8 mouse cellular contexts compared by ENCODE assay signal in genomic region chr19:4854552-4855469, GRCm38 (mm10). TPM values are rescaled to one million over a fixed set of nuclear protein-coding genes. Genes with fewer than 3 reads are reported as not detected.
DNase-seq lines count a peak whose midpoint lies in the region; ATAC-seq and TF ChIP-seq lines count a peak whose summit lies in the region.

Gene Ctsf (plus strand): TSS chr19:4855130.

- H3K4me2 ChIP-seq in midbrain, embryonic 11.5 days, result peak within 1 kb of the TSS; percentile 96

- no peak for TF ChIP-seq CTCF in embryonic fibroblast, embryonic 13.5 days (IDR thresholded peaks at IDR 0.05; ENCODE audit: borderline replicate concordance, insufficient read depth, low read length)
- peak; percentile 22; the same call in 1 of the 2 replicates for TF ChIP-seq CTCF in heart, adult 2 months (IDR thresholded peaks at IDR 0.05)
- TF ChIP-seq CTCF in kidney, adult 2 months (conservative IDR thresholded peaks at IDR 0.05; ENCODE audit: insufficient read depth, insufficient read length, low read depth, low read length), result no peak
- TF ChIP-seq CTCF in small intestine, adult 2 months (IDR thresholded peaks at IDR 0.05; ENCODE audit: extremely low read depth, insufficient read length, insufficient replicate concordance, low read depth, low read length), result no peak

- peak; percentile 59 for TF ChIP-seq POLR2A in embryonic fibroblast, embryonic 13.5 days (IDR thresholded peaks at IDR 0.05; ENCODE audit: low read depth, low read length)
- TF ChIP-seq POLR2A in heart, adult 2 months (IDR thresholded peaks at IDR 0.05; ENCODE audit: insufficient read depth, low read depth, low read length), result peak; percentile 80
- peak; percentile 36 for TF ChIP-seq POLR2A in kidney, adult 2 months (IDR thresholded peaks at IDR 0.05; ENCODE audit: low read depth, low read length)
- no peak for TF ChIP-seq POLR2A in small intestine, adult 2 months (IDR thresholded peaks at IDR 0.05; ENCODE audit: low read depth, low read length)

- peak within 1 kb of the TSS; percentile 70 for H3K4me3 ChIP-seq in brown adipose tissue, adult 24 weeks (ENCODE audit: insufficient read depth, low read depth, low read length)
- peak within 1 kb of the TSS; percentile 43 for H3K4me3 ChIP-seq in embryonic fibroblast, embryonic 13.5 days (ENCODE audit: insufficient read depth, low read length)
- peak within 1 kb of the TSS; percentile 69 for H3K4me3 ChIP-seq in heart, adult 2 months
- H3K4me3 ChIP-seq in kidney, adult 2 months (ENCODE audit: insufficient read depth, low read depth, low read length), result peak within 1 kb of the TSS; percentile 71
- peak within 1 kb of the TSS; percentile 56 for H3K4me3 ChIP-seq in midbrain, embryonic 11.5 days (ENCODE audit: low read depth, low read length)
- H3K4me3 ChIP-seq in small intestine, adult 2 months (ENCODE audit: low read depth, low read length), result peak within 1 kb of the TSS; percentile 63

- no peaks in the 10 kb centered on the region for H3K36me3 ChIP-seq in heart, adult 2 months (ENCODE audit: control insufficient read depth, insufficient read depth, low read length)
- no peaks in the 10 kb centered on the region for H3K36me3 ChIP-seq in kidney, adult 2 months (ENCODE audit: control insufficient read depth, insufficient read depth, low read length)
- H3K36me3 ChIP-seq in midbrain, embryonic 11.5 days (ENCODE audit: control insufficient read depth, insufficient read depth, low read length), result no peaks in the 10 kb centered on the region
- no peaks in the 10 kb centered on the region for H3K36me3 ChIP-seq in small intestine, adult 2 months (ENCODE audit: control insufficient read depth, insufficient read depth, low read length)

- intact Hi-C loops in heart, adult 2 months (cut with DNase I), result loop anchor here (2.0 to 10.0 kb wide), 2 partner anchors 24 to 230 kb away; partner anchors contain the start of genes Rce1 and Zdhhc24
- intact Hi-C loops in left cerebral cortex, postnatal 4 days (cut with DNase I), result no loop called here

- DNase-seq in heart, adult 2 months, result peak; percentile 90 to 92
- DNase-seq in kidney, adult 2 months, result peak; percentile 97
- DNase-seq in left cerebral cortex, postnatal 4 days, result peak; percentile 85
- DNase-seq in midbrain, embryonic 11.5 days (ENCODE audit: low spot score, missing footprints), result peak; percentile 96
- no peak for DNase-seq in thymus, postnatal 10 days (ENCODE audit: low spot score in 2 of 2)

- H3K79me2 ChIP-seq in heart, adult 2 months (replicated peaks; ENCODE audit: control insufficient read depth, insufficient read depth, low read length), result no peaks in the 10 kb centered on the region

- 3% methylated on average over 45 of the region's 45 CpGs for WGBS in heart, adult 2 months
- 3% methylated on average over 45 of the region's 45 CpGs for WGBS in kidney, adult 2 months
- 5% methylated on average over 37 of the region's 45 CpGs for WGBS in midbrain, embryonic 11.5 days
- 2% methylated on average over 45 of the region's 45 CpGs for WGBS in small intestine, adult 2 months

- H3K27ac ChIP-seq in brown adipose tissue, adult 24 weeks (replicated peaks; ENCODE audit: low read depth, low read length), result peak within 1 kb of the TSS; percentile 8; the same call in 1 of the 2 replicates
- H3K27ac ChIP-seq in embryonic fibroblast, embryonic 13.5 days (ENCODE audit: insufficient read depth, low read length), result no peak within 1 kb of the TSS
- peak within 1 kb of the TSS; percentile 88 for H3K27ac ChIP-seq in heart, adult 2 months
- peak within 1 kb of the TSS; percentile 37 for H3K27ac ChIP-seq in kidney, adult 2 months (ENCODE audit: insufficient read depth, low read depth, low read length)
- H3K27ac ChIP-seq in midbrain, embryonic 11.5 days (ENCODE audit: low read depth, low read length), result peak within 1 kb of the TSS; percentile 25; the same call in 1 of the 2 replicates
- H3K27ac ChIP-seq in small intestine, adult 2 months (ENCODE audit: insufficient read depth, low read depth, low read length), result no peak within 1 kb of the TSS

- peak; percentile 95 for ATAC-seq in midbrain, embryonic 11.5 days (ENCODE audit: low FRiP score)

- 0 out of 2 replicates have a peak, but pooled peaks have one; percentile 34 for TF ChIP-seq EP300 in heart, adult 2 months (IDR thresholded peaks at IDR 0.05; ENCODE audit: insufficient read depth, low read depth, low read length)

- peak within 1 kb of the TSS; percentile 90 for H3K9ac ChIP-seq in heart, adult 2 months (ENCODE audit: low read depth, low read length)
- peak within 1 kb of the TSS; percentile 75 for H3K9ac ChIP-seq in midbrain, embryonic 11.5 days (ENCODE audit: low read length)

- H3K27me3 ChIP-seq in heart, adult 2 months (ENCODE audit: control insufficient read depth, insufficient read depth, low read length), result no peaks in the 10 kb centered on the region
- no peaks in the 10 kb centered on the region for H3K27me3 ChIP-seq in kidney, adult 2 months (replicated peaks; ENCODE audit: control insufficient read depth, insufficient read depth, low read length)
- H3K27me3 ChIP-seq in midbrain, embryonic 11.5 days (ENCODE audit: control insufficient read depth, insufficient read depth, low read length), result no peaks in the 10 kb centered on the region
- H3K27me3 ChIP-seq in small intestine, adult 2 months (ENCODE audit: control insufficient read depth, insufficient read depth, low read length), result no peaks in the 10 kb centered on the region

- H3K9me3 ChIP-seq in midbrain, embryonic 11.5 days (ENCODE audit: control insufficient read depth, low read length), result no peaks in the 10 kb centered on the region

- H3K4me1 ChIP-seq in brown adipose tissue, adult 24 weeks (ENCODE audit: control insufficient read depth, insufficient read depth, insufficient read length, low read length), result peaks cover 5% of the 10 kb centered on the region; the same call in 1 of the 2 replicates
- H3K4me1 ChIP-seq in embryonic fibroblast, embryonic 13.5 days (ENCODE audit: control insufficient read depth, insufficient read depth, low read length), result no peaks in the 10 kb centered on the region
- H3K4me1 ChIP-seq in heart, adult 2 months (ENCODE audit: control insufficient read depth, insufficient read depth, low read length), result peaks cover 5% of the 10 kb centered on the region
- H3K4me1 ChIP-seq in kidney, adult 2 months (ENCODE audit: control insufficient read depth, insufficient read depth, low read length), result peaks cover 10% of the 10 kb centered on the region; the same call in 1 of the 2 replicates
- peaks cover 6% of the 10 kb centered on the region; the same call in 1 of the 2 replicates for H3K4me1 ChIP-seq in midbrain, embryonic 11.5 days (ENCODE audit: control insufficient read depth, insufficient read depth, low read length)
- H3K4me1 ChIP-seq in small intestine, adult 2 months (ENCODE audit: control insufficient read depth, insufficient read depth, insufficient read length, low read length), result peaks cover 2% of the 10 kb centered on the region; the same call in 1 of the 2 replicates

RNA-seq across cellular contexts. Expression of gene Ctsf, which starts in this region (rescaled TPM):
- polyA plus RNA-seq in brown adipose tissue, adult 24 weeks (2012; ENCODE audit: insufficient read depth, insufficient read length, missing spikeins), result 27.9 and 36.5 TPM in 2 replicates
- polyA plus RNA-seq in embryonic fibroblast, embryonic 13.5 days (2011; ENCODE audit: insufficient read length, low read depth, missing spikeins), result 20.3 and 23.5 TPM in 2 replicates
- total RNA-seq in heart, adult 2 months (2021), result 10 to 100 TPM; 66.6 to 80.6 TPM
- 80.8 and 80.9 TPM in 2 replicates for polyA plus RNA-seq in heart, adult 2 months (2012; rRNA removed)
- 150 and 249 TPM in 2 replicates for polyA plus RNA-seq in kidney, adult 2 months (2012; rRNA removed)
- total RNA-seq in left cerebral cortex, postnatal 4 days (2021), result 10 to 100 TPM; 66.9 to 70.3 TPM
- 34.1 and 34.9 TPM in 2 replicates for polyA plus RNA-seq in midbrain, embryonic 11.5 days (2014; fragmentation: Nextera tagmentation; extraction: Ambion mirVana)
- 18.4 and 28.4 TPM in 2 replicates for polyA plus RNA-seq in small intestine, adult 2 months (2012; rRNA removed)

Comparison
In these comparisons a context has a peak if more than half of its experiments do, and no peak if none do; other contexts are left out.
1. H3K27ac ChIP-seq: peak in brown adipose tissue, adult 24 weeks (single experiment), heart, adult 2 months (single experiment), kidney, adult 2 months (single experiment) and midbrain, embryonic 11.5 days (single experiment); none in embryonic fibroblast, embryonic 13.5 days (single experiment) and small intestine, adult 2 months (single experiment).
2. DNase-seq: peak in heart, adult 2 months (2 of 2), kidney, adult 2 months (single experiment), left cerebral cortex, postnatal 4 days (single experiment) and midbrain, embryonic 11.5 days (single experiment); none in thymus, postnatal 10 days (0 of 2).
3. Peak in every context shown above with its lines, with median percentiles within 50 percentile points of each other: H3K4me3 ChIP-seq.